Mouse (Mus musculus) mouse trophoblast stem cell (cell line): ENCODE measurements around the gene Il11ra1.

ENCODE experiments used
- in situ Hi-C, 2 experiments: fragments of 300-500 bp; cut with MseI, MboI; formaldehyde crosslinking; loops; 2 replicates in 1 of 2; 3 replicates in 1 of 2; pipeline ENCODE4 v1.15.1; 2025

The Il11ra1 gene

DNA sequence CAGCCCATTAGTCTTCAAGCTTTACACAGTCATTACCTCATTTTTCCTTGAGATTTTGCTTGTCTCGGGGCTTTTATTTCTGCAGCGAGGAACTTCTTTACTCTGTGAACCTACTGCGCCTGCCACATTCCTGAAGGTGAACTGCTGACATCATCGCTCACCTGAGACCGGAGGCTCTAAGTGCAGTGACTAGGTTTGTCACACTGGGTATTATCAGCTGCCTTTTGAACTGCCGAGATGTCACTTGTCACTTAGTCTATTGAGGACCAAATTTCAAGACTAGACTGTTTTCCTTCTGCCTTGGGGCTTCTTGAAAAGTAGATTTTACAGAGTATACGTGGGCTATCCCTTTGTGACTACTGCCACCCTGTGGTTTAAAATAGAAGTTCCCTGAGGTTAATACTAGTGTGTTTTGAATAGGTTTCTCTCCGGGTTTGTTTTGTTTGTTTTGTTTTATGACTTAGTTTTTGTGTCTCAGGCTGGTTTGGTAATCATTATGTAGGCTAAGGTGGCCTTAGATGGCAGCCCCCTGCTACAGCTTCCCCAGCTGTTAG, 8.5 kb downstream of the Il11ra1 start:
- in situ Hi-C loops = loop anchor here (5.0 to 10.0 kb wide), 2 partner anchors 51 to 153 kb away; no protein-coding TSS in a partner anchor

DNA sequence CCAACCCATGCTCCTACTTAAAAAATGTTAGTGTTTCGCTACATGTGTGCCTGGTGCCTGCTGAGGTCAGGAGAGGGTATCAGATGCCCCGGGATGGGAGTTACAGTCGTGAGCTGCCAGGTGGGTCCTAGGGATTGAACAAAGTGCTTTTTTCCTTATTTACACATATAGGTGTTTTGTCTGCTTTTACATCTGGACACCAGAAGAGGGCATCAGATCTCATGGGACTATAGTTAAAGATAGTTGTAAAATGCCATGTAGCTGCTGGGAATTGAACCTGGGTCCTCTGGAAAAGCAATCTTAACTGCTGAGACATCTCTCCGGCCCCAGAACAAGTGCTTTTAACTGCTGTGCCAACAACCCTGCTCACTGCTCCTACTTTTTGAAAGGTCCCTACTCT, 10.4 kb downstream of the Il11ra1 start:
- in situ Hi-C loops = no loop called here

DNA sequence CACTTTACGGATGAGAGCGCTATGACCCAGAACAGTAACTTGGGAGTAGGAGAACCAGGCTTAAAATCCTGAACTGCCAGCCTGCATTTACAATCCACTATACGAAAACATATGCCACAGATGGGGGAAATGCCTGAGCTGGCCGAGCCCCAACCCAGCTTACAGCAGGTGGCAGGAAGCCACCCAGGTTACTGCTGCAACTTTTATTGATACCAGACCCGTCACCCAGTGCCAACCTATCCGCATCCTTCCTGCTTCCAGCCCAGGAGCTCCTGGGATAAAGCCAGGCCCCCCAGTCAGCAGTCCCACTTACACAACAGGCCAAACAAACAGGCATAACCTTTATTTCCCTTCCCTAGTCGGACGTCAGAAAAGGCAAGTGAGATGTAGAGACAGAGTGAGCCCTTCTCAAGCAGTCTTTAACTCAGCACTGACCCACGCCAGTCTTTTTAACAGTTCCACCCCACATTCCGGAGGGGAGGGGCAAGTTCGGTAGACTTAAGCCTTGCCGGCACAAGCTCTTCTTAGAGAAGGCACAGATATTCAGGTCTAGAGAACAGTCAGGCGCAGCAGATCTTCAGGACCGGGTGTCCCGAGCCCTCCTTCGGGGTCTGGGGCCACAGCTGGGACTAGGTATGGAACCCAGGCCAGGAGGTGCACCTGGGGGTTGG, 12.1 kb downstream of the Il11ra1 start:
- in situ Hi-C loops = no loop called here

DNA sequence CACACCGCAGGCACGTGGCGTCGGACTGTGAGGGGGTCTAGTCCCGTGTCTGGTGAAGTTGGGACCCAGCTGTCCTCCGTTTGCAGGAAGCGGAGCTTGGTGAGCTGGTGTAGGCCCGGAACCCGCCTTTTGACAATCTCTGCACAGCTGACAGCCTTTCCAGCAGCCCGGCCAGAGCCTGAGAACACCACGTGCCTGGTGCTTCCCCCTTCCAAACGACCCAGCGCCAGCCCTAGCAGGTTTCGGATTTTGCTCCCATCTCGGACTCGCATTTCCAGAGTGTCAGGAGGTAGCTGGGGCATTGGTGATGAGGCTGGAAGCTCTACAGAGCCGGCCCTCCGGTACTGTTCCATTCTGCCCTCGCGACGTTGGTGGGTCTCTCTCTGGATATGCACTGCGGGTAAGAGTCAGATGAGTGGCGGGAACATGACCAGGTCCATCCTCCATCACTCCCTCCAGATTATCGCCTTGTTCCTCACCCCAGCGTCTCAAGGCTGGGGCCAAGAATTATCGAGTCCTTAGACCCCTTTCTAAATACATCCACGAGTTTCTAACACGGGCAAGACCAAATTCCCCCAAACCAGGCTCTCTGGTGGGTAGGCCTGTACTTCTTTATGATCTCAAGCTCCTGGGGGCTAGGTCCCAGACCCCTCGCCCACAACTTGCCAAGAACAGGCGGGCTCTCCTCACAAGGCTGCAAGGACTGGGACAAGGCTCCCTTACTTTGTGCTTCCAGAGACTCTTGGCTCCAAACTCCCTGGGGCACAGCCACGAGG, 12.8 kb downstream of the Il11ra1 start:
- in situ Hi-C loops = no loop called here

DNA sequence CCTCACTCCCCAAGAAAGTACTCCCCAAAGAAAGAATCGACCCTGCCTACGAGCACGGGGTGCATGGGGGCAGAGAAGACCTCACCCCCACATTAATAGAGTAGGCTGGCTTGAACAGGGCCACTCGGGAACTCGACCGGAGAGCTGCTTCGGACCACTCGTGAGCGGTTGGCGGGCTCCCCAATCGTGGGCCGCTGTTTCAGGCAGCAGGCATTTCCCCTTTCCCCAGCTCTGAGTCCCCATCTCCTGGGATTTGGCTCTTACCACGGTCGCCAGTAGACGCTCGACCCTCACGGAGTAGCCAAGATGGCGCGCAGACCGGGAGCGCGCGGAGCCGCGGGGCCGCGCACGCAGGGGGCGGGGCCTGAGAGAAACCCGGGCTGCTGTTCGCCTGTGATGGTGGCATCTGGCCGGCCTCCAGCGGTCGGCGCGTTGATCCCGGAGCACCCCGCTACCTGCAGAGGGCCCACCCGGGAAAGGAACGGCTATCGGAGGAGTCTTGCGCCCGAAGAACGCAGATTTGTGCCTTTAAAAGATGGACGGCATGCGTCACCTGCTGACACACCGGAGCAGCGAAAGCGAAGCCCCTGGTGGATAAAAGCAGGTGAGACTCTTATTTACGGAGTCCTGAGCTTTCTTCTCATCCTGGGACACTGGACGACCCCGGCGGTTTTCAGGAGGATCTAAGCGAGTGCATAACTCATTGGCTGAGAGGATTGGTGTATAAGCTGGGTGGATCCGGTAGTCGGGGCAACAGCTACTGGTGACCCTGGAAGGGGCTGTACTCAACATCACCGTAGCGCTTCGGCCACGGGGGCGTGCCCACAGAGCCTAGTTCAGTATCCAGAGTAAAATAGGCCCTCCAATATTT, 13.6 kb downstream of the Il11ra1 start, which contains the start of gene Rpp25l:
Rpp25l (minus strand) TSS at position 338 of the 871 bp plus-strand sequence.
- in situ Hi-C loops = no loop called here

DNA sequence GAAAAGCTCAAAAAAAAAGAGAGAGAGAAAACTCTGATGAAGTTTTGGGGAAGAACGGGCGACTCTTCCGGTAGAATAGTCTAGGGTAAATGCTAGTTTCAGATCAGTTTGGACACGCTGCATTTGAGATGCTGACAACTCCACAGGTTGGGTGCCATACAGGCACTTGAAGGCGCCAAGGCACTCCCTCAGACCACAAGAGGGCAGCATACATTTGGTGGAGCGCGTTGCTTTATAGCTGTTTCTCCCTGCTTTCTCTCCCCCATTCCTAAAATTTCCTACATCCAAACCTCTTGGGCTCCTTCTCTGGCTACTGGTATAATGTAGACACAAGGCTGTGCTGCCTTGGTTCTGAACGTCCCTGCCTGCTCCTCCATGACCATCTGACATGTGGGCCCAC, 14.5 kb downstream of the Il11ra1 start:
- in situ Hi-C loops = no loop called here

DNA sequence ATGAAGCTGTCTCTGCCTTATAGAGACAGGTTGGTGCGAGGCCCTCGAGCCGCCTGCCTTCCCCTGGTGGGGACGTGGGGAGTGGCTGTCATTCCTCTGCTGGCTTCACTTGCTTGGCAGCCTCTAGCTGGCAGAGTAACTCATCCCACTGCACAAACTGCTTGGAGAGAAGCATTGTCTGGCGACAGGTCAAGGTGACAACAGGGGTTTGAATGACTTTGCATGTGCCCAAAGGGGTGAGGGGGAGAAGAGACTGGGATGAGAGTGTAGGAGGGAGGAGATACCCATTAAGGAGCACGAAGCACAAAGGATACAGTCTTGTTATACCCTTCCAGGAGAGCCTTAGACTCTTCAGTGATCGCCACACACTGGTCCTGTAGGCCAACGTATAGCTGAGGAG, 15.3 kb downstream of the Il11ra1 start:
- in situ Hi-C loops = no loop called here

DNA sequence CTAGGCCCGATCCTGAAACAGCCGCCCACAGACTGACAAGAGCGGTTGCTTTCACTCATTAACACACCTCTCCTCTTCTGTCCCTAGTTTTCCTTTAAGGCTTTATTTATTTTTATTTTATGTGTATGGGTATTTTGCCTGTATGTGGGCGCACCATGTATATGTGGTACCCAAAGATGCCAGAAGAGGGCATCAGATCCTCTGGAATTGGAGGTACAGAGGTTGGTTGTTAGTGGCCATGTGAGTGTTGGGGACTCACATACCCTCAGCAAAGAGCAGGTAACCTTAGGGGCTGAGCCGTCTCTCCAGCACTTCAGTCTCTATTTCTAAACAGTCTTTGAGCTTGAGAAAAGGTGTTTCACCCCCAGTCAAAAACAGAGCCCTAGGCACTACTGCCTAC, 15.8 kb downstream of the Il11ra1 start:
- in situ Hi-C loops = no loop called here

DNA sequence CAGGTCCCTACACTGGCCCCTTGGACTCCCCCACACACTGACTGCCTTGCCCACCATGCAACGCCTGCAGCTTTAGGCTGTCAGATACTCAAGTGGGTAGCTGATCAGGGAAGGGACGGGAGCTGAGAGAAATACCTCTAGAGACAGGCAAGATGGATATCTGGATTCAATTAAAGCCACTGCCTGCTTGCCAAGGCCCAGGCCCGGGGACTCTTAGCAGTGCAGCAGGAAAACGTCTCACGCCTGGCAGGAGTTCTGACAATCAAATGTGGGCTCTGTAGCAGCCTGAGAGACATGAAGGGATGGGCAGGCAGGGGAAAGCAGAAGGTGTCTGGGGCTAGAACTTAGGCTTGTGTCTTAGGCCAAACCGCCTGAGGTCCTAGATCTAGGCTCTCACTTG, 17.0 kb downstream of the Il11ra1 start:
- in situ Hi-C loops = no loop called here

DNA sequence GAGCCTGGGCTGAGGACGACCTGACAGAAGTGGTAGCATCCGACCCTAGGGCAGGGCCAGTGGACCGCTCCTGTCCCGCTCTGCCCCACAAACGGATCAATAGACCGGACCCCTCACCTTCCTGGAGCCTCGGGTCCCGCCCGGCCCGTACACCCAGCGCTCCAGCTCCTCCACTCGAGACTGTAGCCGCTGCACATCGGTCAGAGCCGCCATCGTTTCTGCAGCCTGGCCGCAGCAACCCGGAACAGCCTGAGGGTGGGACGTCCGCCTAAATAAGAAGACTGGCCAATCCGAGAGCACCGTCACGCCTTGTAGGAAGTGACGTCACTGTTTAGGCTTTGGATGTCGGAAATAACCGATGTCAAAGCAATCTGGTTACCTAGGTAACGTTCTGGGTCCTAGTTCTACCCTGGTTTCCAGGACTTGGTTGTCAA, 23.1 kb downstream of the Il11ra1 start, which contains the start of gene Dctn3:
Dctn3 (minus strand) TSS at position 253 of the 434 bp plus-strand sequence.
- in situ Hi-C loops = no loop called here

DNA sequence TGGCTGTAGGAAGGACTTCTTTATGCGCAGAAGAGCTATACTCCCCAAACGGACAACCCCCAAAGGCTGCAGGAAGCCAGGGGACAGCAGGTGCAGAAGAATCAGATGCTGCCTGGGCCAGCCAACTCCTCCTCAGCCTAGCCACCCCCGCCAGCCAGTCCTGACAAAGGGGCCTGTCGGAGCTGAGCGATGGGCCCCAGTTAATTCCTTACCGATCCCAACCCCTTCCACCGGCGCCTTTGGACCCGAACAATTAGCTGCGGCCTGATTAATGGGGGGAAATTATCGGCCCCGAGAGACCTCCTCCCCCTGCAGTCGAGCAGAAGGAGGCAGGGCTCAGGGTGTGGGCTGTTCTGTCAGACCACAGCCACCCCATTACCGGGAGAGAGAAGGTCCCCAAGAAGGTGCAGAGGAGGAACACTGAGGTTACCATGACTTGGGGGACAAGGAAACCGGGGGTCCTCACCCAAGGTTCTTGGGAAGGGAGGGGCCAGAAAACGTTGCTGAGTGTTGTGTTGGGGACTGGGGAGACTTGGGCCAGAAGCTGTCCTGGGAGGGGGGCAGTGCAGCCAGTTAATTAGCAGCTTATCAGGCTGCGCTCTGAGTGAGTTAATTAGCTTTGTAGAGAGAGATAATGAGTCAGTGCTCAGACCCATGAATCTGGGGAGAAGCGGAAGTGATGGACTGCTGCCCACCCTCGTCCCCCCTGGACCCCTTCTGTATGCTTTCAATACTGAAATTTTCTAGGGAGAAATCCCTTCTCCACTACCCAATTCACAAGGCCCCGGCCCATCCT, 27.2 kb downstream of the Il11ra1 start:
- in situ Hi-C loops = no loop called here

DNA sequence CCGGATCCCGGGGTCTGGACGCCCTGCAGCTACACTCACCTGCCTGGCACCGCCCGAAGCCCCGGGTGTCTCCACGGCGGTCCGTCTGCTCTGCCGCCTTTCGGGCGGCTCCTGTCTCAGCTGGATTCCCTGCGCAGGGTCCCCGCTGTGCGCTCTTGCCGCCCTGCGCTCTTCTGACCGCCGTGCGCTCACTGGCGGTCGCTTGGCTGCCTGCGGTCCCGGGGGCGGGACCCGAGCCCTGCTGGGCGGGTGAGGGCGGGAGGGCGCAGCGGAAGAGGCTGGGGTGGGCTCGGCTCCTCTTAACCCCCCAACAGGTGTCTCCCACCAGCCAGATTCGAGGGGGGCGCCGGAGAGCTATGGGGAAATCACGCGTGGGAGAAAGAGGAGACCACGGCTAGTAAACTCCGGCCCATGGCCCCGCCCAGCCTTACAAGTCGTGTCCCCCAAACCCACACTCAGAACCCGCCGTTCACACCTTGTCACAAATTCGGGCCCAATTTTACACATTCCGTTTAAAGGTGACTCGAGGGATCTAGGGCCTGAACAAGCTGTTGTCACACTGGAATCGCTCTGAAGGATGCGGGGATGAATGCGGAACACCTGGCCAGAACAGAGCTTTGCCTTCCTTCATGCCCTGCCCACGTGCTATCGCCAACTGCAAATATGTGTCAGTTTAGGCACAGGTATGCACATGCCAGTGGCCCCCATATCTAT, 31.4 kb downstream of the Il11ra1 start, which contains the start of gene Arid3c:
Arid3c (minus strand) TSS at position 91 of the 714 bp plus-strand sequence.
- in situ Hi-C loops = no loop called here

DNA sequence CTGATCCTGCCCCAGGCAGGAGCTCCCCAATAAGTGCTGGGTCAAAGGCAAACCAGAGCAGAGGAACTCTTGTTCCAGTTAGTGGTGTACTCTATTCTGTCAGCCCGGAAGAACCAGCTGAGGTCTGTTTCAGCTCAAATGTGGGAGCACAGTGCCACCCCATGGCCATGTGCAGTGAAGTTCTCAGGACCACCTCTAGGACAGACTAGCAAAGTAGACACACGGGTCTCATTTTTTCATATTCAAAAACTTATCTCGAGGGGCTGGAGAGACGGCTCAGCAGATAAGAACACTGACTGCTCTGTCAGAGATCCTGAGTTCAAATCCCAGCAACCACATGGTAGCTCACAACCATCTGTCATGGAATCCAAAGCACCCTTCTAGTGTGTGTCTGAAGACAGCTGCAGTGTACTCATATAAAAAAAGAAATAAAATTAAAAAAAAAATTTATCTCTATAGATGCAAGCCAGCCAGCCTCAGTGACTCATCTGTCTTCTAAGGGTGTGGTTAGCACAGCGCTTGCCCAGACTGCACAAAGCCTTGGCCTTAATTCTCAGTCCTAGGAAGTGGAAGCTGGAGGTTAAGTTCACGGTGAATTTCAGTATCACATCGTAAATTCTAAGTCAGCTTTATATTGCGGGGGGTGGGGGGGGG, 37.9 kb downstream of the Il11ra1 start:
- in situ Hi-C loops = no loop called here

DNA sequence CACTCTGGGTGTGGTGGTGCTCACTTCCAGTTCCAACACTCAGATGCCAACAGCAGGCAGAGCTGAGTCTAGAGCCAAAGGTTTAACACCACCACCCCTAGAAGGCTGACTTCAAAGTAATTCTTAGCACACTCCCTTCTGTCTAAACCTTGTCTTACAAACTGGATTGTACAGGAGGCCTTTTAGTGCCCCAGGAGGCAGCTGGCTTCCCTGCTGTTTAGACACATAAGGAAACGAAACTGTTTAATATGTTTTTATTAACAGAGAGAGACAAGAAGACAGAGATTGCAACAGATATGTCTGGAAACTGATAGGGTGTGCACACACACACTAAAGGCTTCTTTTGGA, 38.4 kb downstream of the Il11ra1 start:
- in situ Hi-C loops = no loop called here

DNA sequence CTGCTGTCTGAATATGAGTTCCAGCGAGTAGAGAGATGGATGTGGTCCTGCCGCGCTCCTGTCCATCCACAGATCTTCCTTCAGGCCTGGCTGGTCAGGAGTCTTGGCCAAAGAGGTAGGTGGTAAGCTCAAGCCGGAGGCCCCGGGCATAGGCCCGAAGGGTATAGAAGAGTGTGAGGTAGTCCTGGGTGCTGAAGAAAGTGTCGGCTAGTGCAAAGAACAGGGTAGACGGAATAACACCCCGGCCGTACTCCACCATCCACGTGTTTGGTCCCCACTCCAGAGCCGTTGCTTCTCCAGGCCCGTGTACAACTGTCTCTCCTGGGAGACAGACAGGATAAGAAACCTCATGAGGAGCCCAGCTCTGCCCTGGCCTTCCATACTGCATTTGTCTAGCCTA, 39.5 kb downstream of the Il11ra1 start:
- in situ Hi-C loops = no loop called here

DNA sequence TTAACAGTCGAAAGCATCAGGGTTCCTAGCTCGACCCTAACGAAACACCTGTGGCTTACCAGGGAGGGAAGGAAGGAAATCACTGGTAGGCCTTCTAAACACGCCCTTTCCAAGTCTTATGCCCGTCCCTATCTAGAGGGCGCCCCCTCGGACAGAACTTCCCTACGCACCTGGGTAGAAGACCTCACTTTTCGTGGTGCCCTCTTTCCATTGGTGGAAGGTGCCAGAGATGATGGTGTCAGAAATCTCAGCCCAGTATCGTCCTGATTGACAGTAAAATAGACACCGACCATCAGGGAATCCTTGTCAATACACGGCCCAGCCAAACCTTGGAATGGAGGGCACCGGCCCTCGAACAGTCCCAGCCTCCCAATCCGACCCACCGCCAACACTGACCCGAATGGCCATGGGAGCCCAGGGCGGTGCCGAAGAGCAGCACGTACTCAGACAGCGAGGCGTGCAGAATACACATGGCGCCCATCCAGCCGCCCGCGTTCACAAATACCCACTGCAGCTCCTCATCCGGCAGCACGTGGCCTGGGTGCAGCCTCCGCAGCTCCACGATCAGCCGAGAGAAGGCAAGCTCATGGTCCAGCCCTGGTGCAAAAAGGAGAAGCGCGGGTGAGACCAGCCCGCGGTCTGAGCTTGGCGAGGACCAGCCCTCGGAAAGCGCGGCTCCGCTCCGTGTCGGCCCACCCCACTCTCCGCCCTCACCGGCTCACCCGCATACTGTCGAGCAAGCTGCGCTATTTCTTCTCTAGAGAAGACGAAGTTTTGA, 40.8 kb downstream of the Il11ra1 start:
- in situ Hi-C loops = no loop called here

DNA sequence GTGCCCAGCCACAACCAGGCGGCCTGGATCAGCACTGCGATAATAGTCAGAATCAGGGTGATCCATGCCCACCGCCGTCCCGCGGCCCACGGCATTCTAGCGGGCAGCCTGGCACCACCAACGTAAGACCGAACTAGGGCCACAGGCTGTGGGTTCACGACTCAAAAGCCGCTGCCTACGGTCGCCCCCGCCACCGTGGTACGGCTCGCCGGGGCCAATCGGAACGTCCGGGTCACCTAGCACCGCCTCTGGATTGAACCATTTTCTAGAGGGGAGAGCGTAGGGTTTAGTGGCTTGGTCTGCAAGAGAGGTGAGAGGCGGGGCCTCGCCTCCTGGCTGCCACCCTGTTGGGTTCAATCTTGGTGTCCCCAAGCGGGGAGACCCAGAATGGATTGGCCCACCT, 41.4 kb downstream of the Il11ra1 start:
- in situ Hi-C loops = no loop called here

DNA sequence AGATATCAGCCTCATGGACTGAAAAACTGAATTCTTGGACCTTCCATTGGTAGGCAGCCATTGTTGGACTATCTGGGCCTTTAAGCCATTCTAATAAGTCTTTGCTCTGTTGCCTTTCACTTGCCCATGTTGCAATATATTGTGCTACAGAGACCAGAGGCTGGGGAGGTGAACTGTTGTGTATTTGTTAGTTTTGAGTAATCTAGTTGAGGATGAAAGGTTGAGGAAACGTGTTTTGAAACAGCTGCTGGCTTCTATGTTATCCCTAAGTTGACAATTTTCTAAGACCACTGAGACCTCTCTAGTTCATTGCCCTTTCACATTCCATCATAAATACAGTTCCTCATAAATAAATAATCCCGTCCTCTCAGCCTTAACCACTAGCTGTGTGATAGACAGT, 44.3 kb downstream of the Il11ra1 start:
- in situ Hi-C loops = no loop called here

DNA sequence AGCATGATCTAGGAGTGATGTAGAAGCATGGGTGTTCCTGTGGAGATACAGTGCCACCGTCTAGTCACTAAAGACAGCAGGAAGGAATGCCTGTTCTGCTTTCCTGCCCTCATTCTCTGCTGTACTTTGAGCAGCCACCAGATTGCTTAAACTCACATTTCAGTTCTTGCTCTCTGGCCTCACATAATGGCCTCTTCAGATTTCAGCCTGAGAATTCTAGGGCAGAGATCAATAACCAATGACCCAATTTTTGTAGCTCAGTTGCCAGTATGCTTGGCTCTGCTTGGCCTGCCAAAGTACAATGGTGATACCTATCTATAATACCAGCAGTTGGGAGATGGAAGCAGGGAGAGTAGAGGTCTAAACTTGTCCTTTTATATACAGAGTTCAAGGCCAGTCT, 45.2 kb downstream of the Il11ra1 start:
- in situ Hi-C loops = no loop called here
